Mouse (Mus musculus): Measurements from ENCODE around the gene Dhx34.

Dhx34 gene

GRCm38 (mm10) chr7:16162036-16162435 is 59.8 kb downstream of the Dhx34 start:
- in situ Hi-C loops (cut with MseI, MboI): no loop called here

- in situ Hi-C loops (cut with MseI, MboI): no loop called here
Observed at GRCm38 (mm10) chr7:16161302-16161701, 60.5 kb downstream of the Dhx34 start.

GRCm38 (mm10) chr7:16160702-16161101 is 61.1 kb downstream of the Dhx34 start:
- in situ Hi-C loops (cut with MseI, MboI): no loop called here

GRCm38 (mm10) chr7:16158735-16159134 is 63.1 kb downstream of the Dhx34 start:
- in situ Hi-C loops (cut with MseI, MboI): no loop called here

GRCm38 (mm10) chr7:16156105-16156714 is 65.6 kb downstream of the Dhx34 start:
- in situ Hi-C loops (cut with MseI, MboI): no loop called here

- in situ Hi-C loops (cut with MseI, MboI): no loop called here
Observed at GRCm38 (mm10) chr7:16155132-16155872, 66.5 kb downstream of the Dhx34 start.

- in situ Hi-C loops (cut with MseI, MboI): no loop called here
Observed at GRCm38 (mm10) chr7:16153522-16153921, 68.3 kb downstream of the Dhx34 start.

- in situ Hi-C loops (cut with MseI, MboI): no loop called here
Observed at GRCm38 (mm10) chr7:16150191-16151145, 71.4 kb downstream of the Dhx34 start.

- in situ Hi-C loops (cut with MseI, MboI): no loop called here
Observed at GRCm38 (mm10) chr7:16149241-16149640, 72.6 kb downstream of the Dhx34 start.

- in situ Hi-C loops (cut with MseI, MboI): no loop called here
Observed at GRCm38 (mm10) chr7:16147643-16148042, 74.2 kb downstream of the Dhx34 start.

Measured in mouse trophoblast stem cell (cell line).